Mouse (Mus musculus) spleen, adult 2 months (tissue): ENCODE data around the gene Adgrl3.

Source experiments
- CTCF ChIP-seq: fragments of 200-500 bp; IDR thresholded peaks from 2 replicates; pipeline ENCODE4 v1.5.1; 2011; ENCODE audit warnings: mild to moderate bottlenecking, inconsistent platforms; ENCODE audit not compliant: insufficient read depth, insufficient read length, insufficient replicate concordance; ENCODE audit errors: extremely low read depth
- POLR2A ChIP-seq: fragments of 200-500 bp; IDR thresholded peaks from 2 replicates; pipeline ENCODE4 v1.6.1; 2011; ENCODE audit warnings: low read depth, low read length, inconsistent platforms

DNA sequence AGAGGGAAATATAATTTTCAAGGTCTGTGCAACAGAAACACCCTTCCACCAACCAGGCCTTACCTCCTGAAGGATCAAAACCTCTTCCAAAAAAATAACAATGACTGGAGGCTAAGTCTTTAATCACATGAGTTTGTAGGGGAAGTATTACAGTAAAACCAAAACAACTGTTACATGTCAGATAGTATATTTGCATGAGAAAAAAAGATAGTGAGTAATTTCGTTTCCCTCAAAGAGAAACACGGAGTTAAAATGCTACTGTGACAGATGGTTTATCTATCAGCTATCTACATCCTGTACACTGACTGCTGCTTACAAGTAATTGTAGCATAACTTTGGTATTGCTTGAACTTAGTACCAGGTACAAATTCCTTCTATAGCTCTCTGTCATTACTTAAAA, 616.2 kb downstream of the Adgrl3 start:
- TF ChIP-seq CTCF = no peak
- TF ChIP-seq POLR2A = no peak
